Mouse (Mus musculus) forebrain, postnatal 0 days (tissue): ENCODE results near the gene Oaz1. TPM values are rescaled to one million over a fixed set of nuclear protein-coding genes. Genes with fewer than 3 reads are reported as not detected.
A peak's percentile ranks its signal among the peaks of the same experiment; 100 is the strongest.
"Not testable (repeated sequence)": the region's sequence is repeated elsewhere in the genome, so short reads cannot be mapped to it uniquely, and the experiment has no call there.

ENCODE experiments used
- ATAC-seq: fragments of 200-750 bp; cut with Nextera tagmentation; 2 replicates; pipeline ENCODE4 v1.8.0; 2017; ENCODE audit warnings: mild to moderate bottlenecking, moderate library complexity
- DNase-seq: peaks from one replicate; pipeline ENCODE4 v3.0.0-alpha.2; 2015
- H3K27ac ChIP-seq: fragments of 300-500 bp; sonication (generic); 2 replicates; pipeline ENCODE4 v1.5.1; 2014; ENCODE audit warnings: low read depth, mild to moderate bottlenecking, antibody characterized with exemption, low read length, moderate library complexity, mixed read lengths
- H3K27me3 ChIP-seq: fragments of 300-500 bp; sonication (generic); 2 replicates; pipeline ENCODE4 v1.6.1; 2014; ENCODE audit warnings: mild to moderate bottlenecking, low read length, mixed read lengths; ENCODE audit not compliant: insufficient read depth
- H3K36me3 ChIP-seq: fragments of 300-500 bp; sonication (generic); 2 replicates; pipeline ENCODE4 v1.6.1; 2014; ENCODE audit warnings: mild to moderate bottlenecking, moderate library complexity; ENCODE audit not compliant: insufficient read depth
- H3K4me1 ChIP-seq: fragments of 300-500 bp; sonication (generic); 2 replicates; pipeline ENCODE4 v1.6.1; 2014; ENCODE audit warnings: antibody characterized with exemption; ENCODE audit not compliant: insufficient read depth
- H3K4me2 ChIP-seq: fragments of 300-500 bp; sonication (generic); 2 replicates; pipeline ENCODE4 v1.6.1; 2014; ENCODE audit warnings: low read depth, mild to moderate bottlenecking, moderate library complexity
- H3K4me3 ChIP-seq: fragments of 300-500 bp; sonication (generic); 2 replicates; pipeline ENCODE4 v1.5.1; 2014; ENCODE audit warnings: low read depth, low read length, mixed read lengths
- H3K9ac ChIP-seq: fragments of 300-500 bp; sonication (generic); 2 replicates; pipeline ENCODE4 v1.6.1; 2014; ENCODE audit warnings: mild to moderate bottlenecking
- H3K9me3 ChIP-seq: fragments of 300-500 bp; sonication (generic); 2 replicates; pipeline ENCODE4 v1.6.1; 2016; ENCODE audit warnings: low read length
- CTCF ChIP-seq: sonication (generic); IDR thresholded peaks from 2 replicates; pipeline ENCODE4 v1.5.1; 2016; ENCODE audit warnings: antibody characterized with exemption, control low read depth, low read depth
- WGBS: fragments of 180-500 bp; shearing (Covaris S2); extraction: QIAGEN DNeasy Blood & Tissue Kit; methylation state at CpG from one replicate; pipeline ENCODE4 v1.1.7; 2014; 5-methylcytosine and 5-hydroxymethylcytosine counted together
- polyA plus RNA-seq: library from polyadenylated mRNA; unstranded; fragments of >200 nt; fragmentation: Nextera tagmentation; extraction: Ambion mirVana; gene quantifications from 2 replicates; pipeline ENCODE4 v1.2.1, GENCODE M21; 2015
- total RNA-seq: library from RNA; depleted of rRNA; stranded (reverse); fragments of >200 nt; gene quantifications from 2 replicates; pipeline ENCODE4 v1.2.3, GENCODE M21; 2014

Gene Oaz1
- total and polyA plus RNA-seq, 2 experiments from 2014 or later, result 1,040 to 1,146 TPM

DNA sequence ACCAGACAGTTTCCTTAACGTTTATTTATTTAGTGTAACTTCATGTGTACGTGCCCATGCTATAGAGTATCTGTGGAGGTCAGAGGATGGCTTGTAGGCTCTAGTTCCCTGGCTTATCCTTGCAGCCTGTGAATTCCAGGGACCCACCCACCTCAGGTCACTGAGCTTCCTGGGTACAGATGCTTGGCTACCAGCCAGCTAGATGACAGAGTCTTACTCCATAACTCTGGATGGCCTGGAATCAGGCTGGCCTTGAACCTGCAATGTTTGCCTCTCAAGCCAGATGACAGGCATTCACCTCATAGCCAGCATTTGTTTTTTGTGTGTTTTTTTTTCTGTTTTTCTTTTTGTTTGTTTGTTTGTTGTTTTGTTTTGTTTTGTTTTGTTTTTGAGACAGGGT is 9.3 kb upstream of the Oaz1 start:
- 63% methylated on average over 2 of the region's 2 CpGs for WGBS
- no peaks in the 10 kb centered on the region for H3K36me3 ChIP-seq
- no peak overlapping the region for H3K4me3 ChIP-seq
- no peaks in the 10 kb centered on the region for H3K9me3 ChIP-seq
- H3K9ac ChIP-seq, result no peak overlapping the region
- no peaks in the 10 kb centered on the region for H3K4me1 ChIP-seq
- DNase-seq (no peak), ATAC-seq (no peak)
- H3K27me3 ChIP-seq, result no peaks in the 10 kb centered on the region
- H3K4me2 ChIP-seq, result no peak overlapping the region
- no peak for TF ChIP-seq CTCF
- H3K27ac ChIP-seq, result no peak overlapping the region

DNA sequence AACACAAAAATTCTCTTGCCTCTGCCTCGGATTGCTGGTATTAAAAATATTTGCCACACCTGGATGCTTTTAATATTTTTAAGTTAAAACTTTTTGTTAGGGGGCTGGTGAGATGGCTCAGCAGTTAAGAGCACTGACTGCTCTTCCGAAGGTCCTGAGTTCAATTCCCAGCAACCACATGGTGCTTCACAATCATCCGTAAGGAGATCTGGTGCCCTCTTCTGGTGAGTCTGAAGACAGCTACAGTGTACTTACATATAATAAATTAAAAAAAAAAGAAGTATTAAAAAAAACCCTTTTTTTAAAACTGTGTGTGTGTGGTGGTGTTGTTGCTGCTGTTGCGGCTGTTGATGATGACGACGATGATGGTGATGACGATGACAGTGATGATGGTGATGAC is 8.5 kb upstream of the Oaz1 start:
- not testable (repeated sequence) for H3K27ac ChIP-seq, H3K4me3 ChIP-seq, H3K27me3 ChIP-seq, ATAC-seq, H3K36me3 ChIP-seq, DNase-seq, H3K4me1 ChIP-seq, H3K9me3 ChIP-seq, H3K4me2 ChIP-seq, H3K9ac ChIP-seq
- peak; percentile 26; the same call in 1 of the 2 replicates for TF ChIP-seq CTCF
- WGBS, result 79% methylated on average over 7 of the region's 7 CpGs

DNA sequence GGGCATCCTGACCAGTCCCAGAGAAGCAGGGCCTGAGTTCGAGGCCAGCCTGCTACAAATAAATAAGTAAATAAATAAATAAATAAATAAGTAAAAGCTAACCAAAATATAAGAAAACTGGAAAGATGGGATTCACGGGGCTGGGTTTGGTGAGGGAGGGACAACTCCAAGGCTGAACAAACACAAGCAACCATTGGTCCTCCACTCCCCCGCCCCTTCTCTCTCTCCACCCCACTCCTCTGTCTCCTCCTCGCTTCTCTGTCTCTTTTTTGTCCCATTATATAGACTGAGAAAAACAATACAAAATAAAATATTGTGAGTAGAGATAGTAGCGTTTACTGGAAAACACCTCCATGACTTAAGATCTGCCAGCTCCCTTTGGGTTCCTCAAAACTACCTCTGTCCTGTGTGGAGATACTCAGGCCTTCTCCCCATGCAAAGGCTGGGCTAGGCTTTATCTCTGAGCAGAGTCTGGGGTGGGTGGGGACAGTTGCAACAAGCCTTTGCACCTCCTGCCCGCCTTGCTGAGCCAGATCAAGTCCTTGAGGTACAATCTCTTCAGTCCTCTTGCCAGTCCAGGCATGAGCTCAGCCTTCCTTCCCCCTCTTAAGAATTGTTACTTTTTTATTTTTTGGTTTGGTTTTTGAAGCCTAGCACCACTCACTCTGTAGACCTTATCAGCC is 7.7 kb upstream of the Oaz1 start:
- H3K27ac ChIP-seq, result no peak overlapping the region
- H3K4me3 ChIP-seq, result no peak overlapping the region
- WGBS, result 56% methylated on average over 6 of the region's 6 CpGs
- ATAC-seq, result no peak
- no peak for DNase-seq
- no peak overlapping the region for H3K9ac ChIP-seq
- H3K9me3 ChIP-seq, result no peaks in the 10 kb centered on the region
- H3K36me3 ChIP-seq, result no peaks in the 10 kb centered on the region
- TF ChIP-seq CTCF, result no peak
- H3K27me3 ChIP-seq, result no peaks in the 10 kb centered on the region
- no peaks in the 10 kb centered on the region for H3K4me1 ChIP-seq
- no peak overlapping the region for H3K4me2 ChIP-seq

DNA sequence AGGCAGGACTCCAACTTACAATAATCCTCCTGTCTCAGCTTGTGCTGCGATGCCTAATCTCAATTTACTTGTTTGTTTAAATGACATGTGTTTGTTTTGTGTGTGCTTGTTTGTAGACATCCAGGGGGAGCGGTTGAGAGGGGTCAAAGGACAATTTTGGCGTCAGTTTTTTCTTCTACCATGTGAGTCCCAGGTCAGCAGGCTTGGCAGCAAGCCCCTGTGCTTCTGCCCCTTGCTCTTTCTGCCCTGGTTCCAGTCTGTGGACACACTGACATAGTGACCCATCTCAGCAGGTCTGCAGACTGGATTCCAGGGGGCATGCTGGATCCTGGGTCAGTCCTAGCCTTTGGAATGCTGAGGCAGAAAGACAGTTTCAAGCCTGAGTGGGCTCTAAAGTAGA is 7.0 kb upstream of the Oaz1 start:
- DNase-seq, result no peak

DNA sequence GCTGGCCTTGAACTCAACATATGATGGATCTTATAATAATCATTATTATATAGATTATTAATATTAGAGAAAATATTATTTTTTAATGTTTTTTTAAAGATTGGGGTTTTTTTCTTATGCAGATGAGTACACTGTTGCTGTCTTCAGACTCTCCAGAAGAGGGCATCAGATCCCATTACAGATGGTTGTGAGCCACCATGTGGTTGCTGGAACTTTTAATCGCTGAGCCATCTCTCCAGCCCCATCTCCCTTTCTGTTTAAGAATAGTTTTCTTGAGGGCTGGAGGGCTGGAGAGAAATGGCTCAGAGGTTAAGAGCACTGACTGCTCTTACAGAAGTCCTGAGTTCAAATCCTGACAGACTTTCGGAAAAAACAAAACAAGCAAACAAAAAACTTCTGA is 4.5 kb upstream of the Oaz1 start:
- ATAC-seq, result no peak
- H3K9ac ChIP-seq, result no peak overlapping the region
- 39% methylated on average over 2 of the region's 2 CpGs for WGBS
- H3K4me3 ChIP-seq, result no peak overlapping the region
- H3K27ac ChIP-seq, result no peak overlapping the region
- TF ChIP-seq CTCF, result peak; percentile 66
- H3K27me3 ChIP-seq, result no peaks in the 10 kb centered on the region
- no peaks in the 10 kb centered on the region for H3K9me3 ChIP-seq
- H3K4me1 ChIP-seq, result no peaks in the 10 kb centered on the region
- H3K36me3 ChIP-seq, result no peaks in the 10 kb centered on the region
- no peak overlapping the region for H3K4me2 ChIP-seq
- no peak for DNase-seq

More for the DNA sequence above, 7.0 kb upstream of the Oaz1 start:
- Histone ChIP-seq H3K27me3 (no peaks in the 10 kb centered on the region), H3K9ac (no peak overlapping the region), H3K4me2 (no peak overlapping the region), H3K9me3 (no peaks in the 10 kb centered on the region), H3K4me3 (no peak overlapping the region), H3K36me3 (no peaks in the 10 kb centered on the region), H3K4me1 (no peaks in the 10 kb centered on the region), H3K27ac (no peak overlapping the region)
- TF ChIP-seq CTCF, result no peak
- ATAC-seq, result no peak
- 56% methylated on average over 3 of the region's 3 CpGs for WGBS

DNA sequence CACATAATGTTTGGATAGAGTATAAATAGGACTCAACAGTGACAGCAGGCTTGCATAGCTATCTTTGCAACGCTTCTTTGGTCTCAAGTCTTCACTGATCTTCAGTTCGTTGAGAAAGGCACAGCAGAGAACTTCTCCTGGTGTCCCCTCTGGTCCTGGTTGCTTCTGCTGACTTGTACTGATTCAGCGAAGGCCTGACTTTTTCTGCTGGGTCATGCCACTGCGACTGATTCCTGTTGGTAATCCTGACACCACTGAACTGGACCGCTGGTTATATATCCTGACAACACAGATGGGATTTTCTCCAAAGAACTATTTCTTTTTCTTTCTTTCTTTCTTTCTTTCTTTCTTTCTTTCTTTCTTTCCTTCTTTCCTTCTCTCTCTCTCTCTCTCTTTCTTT is 3.9 kb upstream of the Oaz1 start:
- WGBS, result 88% methylated on average over 5 of the region's 5 CpGs
- no peak for DNase-seq
- ATAC-seq, result no peak
- Histone ChIP-seq H3K27ac (no peak overlapping the region), H3K36me3 (no peaks in the 10 kb centered on the region), H3K4me2 (no peak overlapping the region), H3K9ac (no peak overlapping the region), H3K27me3 (no peaks in the 10 kb centered on the region), H3K4me3 (no peak overlapping the region), H3K4me1 (no peaks in the 10 kb centered on the region), H3K9me3 (no peaks in the 10 kb centered on the region)
- TF ChIP-seq CTCF, result no peak

DNA sequence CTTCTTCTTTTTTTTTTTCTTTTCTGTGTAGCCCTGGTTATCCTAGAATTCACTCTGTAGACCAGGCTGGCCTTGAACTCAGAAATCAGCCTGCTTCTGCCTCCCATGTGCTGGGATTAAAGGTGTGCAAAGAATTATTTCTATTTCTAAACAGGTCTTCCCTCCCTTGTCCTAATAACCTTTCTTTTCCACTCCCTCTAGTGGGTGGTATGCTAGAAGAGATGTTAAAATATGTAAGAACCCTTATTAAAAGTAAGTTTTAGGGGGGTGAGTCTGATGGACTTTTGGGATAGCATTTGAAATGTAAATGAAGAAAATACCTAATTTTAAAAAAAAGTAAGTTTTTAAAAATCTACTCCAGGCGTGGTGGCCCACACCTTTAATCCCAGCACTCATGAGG is 3.1 kb upstream of the Oaz1 start:
- H3K27ac ChIP-seq, result no peak overlapping the region
- no peaks in the 10 kb centered on the region for H3K4me1 ChIP-seq
- no peaks in the 10 kb centered on the region for H3K36me3 ChIP-seq
- no peak for ATAC-seq
- no peaks in the 10 kb centered on the region for H3K27me3 ChIP-seq
- whole genome bisulfite sequencing, result 78% methylated on average over 1 of the region's 1 CpGs
- no peak overlapping the region for H3K4me3 ChIP-seq
- no peak overlapping the region for H3K4me2 ChIP-seq
- no peak overlapping the region for H3K9ac ChIP-seq
- DNase-seq, result no peak
- no peaks in the 10 kb centered on the region for H3K9me3 ChIP-seq
- no peak for TF ChIP-seq CTCF
